Mouse (Mus musculus) heart, embryonic 10.5 days (tissue): ENCODE measurements at regions not wholly inside any gene's neighbourhood (a gene's known extent, or its start where the extent isn't known, plus 50 kb on each side); places are given as distances from the start of the nearest gene placed in this dataset.

Source experiments
- DNase-seq: peaks from one replicate; pipeline ENCODE4 v3.0.0-alpha.2; 2017; ENCODE audit warnings: low spot score
- H3K27ac ChIP-seq: fragments of 300-500 bp; sonication (generic); 2 replicates; pipeline ENCODE4 v1.5.1; 2016; ENCODE audit warnings: mild to moderate bottlenecking
- H3K27me3 ChIP-seq: fragments of 300-500 bp; sonication (generic); 2 replicates; pipeline ENCODE4 v1.6.1; 2016; ENCODE audit warnings: mild to moderate bottlenecking; ENCODE audit not compliant: poor library complexity, insufficient read depth, severe bottlenecking
- H3K36me3 ChIP-seq: fragments of 300-500 bp; sonication (generic); 2 replicates; pipeline ENCODE4 v1.6.1; 2016; ENCODE audit warnings: mild to moderate bottlenecking, moderate library complexity
- H3K4me1 ChIP-seq: fragments of 300-500 bp; sonication (generic); 2 replicates; pipeline ENCODE4 v1.6.1; 2016; ENCODE audit warnings: mild to moderate bottlenecking
- H3K4me3 ChIP-seq: fragments of 300-500 bp; sonication (generic); 2 replicates; pipeline ENCODE4 v1.5.1; 2016; ENCODE audit warnings: mild to moderate bottlenecking, moderate library complexity
- H3K9me3 ChIP-seq: fragments of 300-500 bp; sonication (generic); 2 replicates; pipeline ENCODE4 v1.6.1; 2016; ENCODE audit warnings: mild to moderate bottlenecking, moderate library complexity
- WGBS: fragments of 180-500 bp; shearing (Covaris S2); methylation state at CpG from one replicate; pipeline ENCODE4 v1.1.7; 2016; 5-methylcytosine and 5-hydroxymethylcytosine counted together

DNA sequence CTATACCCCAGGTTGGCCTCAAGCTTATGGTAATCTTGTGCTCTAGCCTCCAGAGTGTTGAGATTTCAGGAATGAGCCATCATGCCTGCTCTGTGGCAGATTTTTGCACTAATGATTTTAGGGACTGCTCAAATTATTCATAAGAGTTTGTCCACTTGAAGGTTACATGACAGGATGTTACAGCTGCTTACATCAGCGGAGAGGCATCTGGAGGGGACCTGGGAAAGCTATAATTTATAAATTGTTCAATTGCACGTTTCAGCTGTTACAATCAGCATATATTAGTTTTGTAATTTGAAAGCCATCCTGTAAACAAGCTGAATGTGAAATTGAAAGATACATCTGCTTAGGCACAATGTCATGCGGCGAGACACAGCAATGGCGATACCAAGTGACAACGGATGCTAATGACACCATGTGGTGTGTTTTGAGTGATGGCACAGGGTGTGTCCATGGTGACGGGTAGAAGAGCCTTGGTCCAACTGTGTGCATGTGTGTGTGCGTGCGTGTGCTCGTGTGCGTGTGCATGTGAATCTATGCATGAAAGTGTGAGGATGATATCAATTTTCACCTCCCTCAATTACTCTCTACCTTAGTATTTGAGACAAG, 96.6 kb upstream of the Gjb5 start:
- H3K27ac ChIP-seq: no peak overlapping the region
- H3K4me3 ChIP-seq: no peak overlapping the region
- no peaks in the 10 kb centered on the region for H3K36me3 ChIP-seq
- H3K9me3 ChIP-seq: peaks cover 10% of the 10 kb centered on the region; the same call in 1 of the 2 replicates
- WGBS: 87% methylated on average over 11 of the region's 11 CpGs
- no peak for DNase-seq
- no peaks in the 10 kb centered on the region for H3K4me1 ChIP-seq
- no peaks in the 10 kb centered on the region for H3K27me3 ChIP-seq

GRCm38 (mm10) chr4:127452081-127452480, 94.1 kb upstream of the Gjb5 start:
- no peaks in the 10 kb centered on the region for H3K9me3 ChIP-seq
- DNase-seq: no peak
- no peaks in the 10 kb centered on the region for H3K36me3 ChIP-seq
- H3K4me1 ChIP-seq: no peaks in the 10 kb centered on the region
- WGBS: 73% methylated on average over 8 of the region's 8 CpGs
- no peak overlapping the region for H3K4me3 ChIP-seq
- H3K27me3 ChIP-seq: no peaks in the 10 kb centered on the region
- H3K27ac ChIP-seq: no peak overlapping the region

DNA sequence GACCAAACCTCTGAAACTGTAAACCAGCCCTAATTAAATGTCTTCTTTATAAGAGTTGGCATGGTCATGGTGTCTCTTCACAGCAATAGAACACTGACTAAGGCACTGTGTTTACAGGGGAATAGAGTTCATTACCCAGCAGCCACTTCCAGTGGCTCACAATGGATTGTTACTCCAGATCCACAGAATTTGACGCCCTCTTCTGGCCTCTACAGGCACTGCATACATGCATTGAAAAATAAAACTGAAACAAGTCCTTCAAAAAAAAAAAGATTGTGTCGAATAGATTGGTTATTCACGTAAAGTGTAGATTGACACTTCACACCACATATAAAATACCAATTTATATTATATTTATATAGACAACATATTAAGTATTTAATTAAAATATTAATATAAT, 87.3 kb upstream of the Gjb5 start:
- Histone ChIP-seq H3K27me3 (no peaks in the 10 kb centered on the region), H3K4me3 (no peak overlapping the region), H3K36me3 (no peaks in the 10 kb centered on the region), H3K4me1 (no peaks in the 10 kb centered on the region), H3K27ac (no peak overlapping the region), H3K9me3 (no peaks in the 10 kb centered on the region)
- DNase-seq: no peak
- WGBS: 66% methylated on average over 3 of the region's 3 CpGs

GRCm38 (mm10) chr4:127444056-127444455, 86.1 kb upstream of the Gjb5 start:
- H3K36me3 ChIP-seq: no peaks in the 10 kb centered on the region
- no peak overlapping the region for H3K4me3 ChIP-seq
- H3K4me1 ChIP-seq: no peaks in the 10 kb centered on the region
- DNase-seq: no peak
- 79% methylated on average over 1 of the region's 1 CpGs for WGBS
- H3K27me3 ChIP-seq: no peaks in the 10 kb centered on the region
- no peak overlapping the region for H3K27ac ChIP-seq
- no peaks in the 10 kb centered on the region for H3K9me3 ChIP-seq

DNA sequence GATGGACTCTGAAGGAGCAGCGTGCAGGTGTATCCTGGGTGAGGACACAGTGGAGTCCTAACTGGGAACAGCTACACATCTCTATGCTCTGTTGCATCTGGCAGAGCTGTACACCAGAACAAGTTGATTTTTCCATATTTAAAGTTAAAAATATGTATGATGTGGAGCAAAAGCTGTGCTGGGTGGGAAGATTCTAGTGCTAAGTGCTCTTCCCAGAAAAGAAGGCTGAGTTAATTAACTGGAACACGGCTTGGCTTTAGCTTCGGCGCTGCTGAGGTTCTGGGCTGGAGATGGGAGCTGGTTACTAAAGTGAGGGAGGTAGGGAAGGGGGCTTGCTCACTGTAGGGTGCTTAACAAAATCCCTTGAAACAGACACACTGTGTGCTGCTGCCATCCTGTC, 84.0 kb upstream of the Gjb5 start:
- Histone ChIP-seq H3K4me1 (no peaks in the 10 kb centered on the region), H3K27me3 (no peaks in the 10 kb centered on the region), H3K36me3 (no peaks in the 10 kb centered on the region), H3K4me3 (no peak overlapping the region), H3K9me3 (no peaks in the 10 kb centered on the region), H3K27ac (no peak overlapping the region)
- no peak for DNase-seq
- WGBS: 80% methylated on average over 4 of the region's 4 CpGs

DNA sequence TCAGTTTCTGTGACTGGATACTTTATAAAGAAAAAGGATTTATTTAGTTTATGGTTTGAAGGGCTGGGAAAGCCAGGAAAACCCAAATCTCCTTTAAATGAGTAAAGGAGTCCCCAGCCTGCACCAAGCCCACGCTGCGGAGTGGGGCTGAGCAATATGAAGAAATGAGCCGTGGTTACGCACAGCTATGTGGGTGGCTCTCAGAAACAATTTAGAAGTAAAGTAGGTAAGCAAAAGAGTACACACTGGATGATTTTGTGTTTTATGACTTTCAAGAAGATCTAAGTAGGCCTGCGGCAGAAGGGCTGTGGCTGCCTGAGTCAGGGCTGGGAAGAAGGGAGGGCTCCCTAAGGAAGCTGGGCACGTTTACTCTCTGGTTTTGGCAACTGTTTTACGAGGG, 82.6 kb upstream of the Gjb5 start:
- DNase-seq: no peak
- no peaks in the 10 kb centered on the region for H3K9me3 ChIP-seq
- WGBS: 76% methylated on average over 7 of the region's 7 CpGs
- H3K4me1 ChIP-seq: no peaks in the 10 kb centered on the region
- H3K27ac ChIP-seq: no peak overlapping the region
- 0 out of 2 replicates have a peak, but pooled peaks cover 9% of the 10 kb centered on the region for H3K27me3 ChIP-seq
- H3K4me3 ChIP-seq: no peak overlapping the region
- no peaks in the 10 kb centered on the region for H3K36me3 ChIP-seq

DNA sequence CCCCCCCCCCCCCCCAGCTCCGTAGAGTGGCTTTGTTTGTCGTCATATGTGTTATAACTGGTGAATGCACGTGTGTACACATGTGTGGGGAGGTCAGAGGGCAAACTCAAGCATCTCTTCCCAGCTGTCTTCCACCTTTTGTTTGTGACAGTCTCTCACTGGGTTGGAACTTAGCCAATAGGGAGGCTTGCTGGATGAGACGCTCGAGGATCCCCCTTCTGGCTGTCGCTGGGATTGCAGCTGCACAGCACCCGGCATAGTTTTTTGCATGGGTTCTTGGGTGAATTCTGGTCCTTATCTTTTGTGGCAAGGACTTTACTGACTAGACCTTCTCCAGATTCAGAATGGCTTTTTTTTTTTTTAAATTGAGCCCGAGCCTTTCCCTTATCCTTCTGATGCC, 77.1 kb upstream of the Gjb5 start:
- H3K4me1 ChIP-seq: no peaks in the 10 kb centered on the region
- DNase-seq: no peak
- no peaks in the 10 kb centered on the region for H3K9me3 ChIP-seq
- H3K4me3 ChIP-seq: peak overlapping the region; percentile 46
- WGBS: 7% methylated on average over 8 of the region's 8 CpGs
- no peaks in the 10 kb centered on the region for H3K36me3 ChIP-seq
- H3K27me3 ChIP-seq: 0 out of 2 replicates have a peak, but pooled peaks cover 23% of the 10 kb centered on the region
- H3K27ac ChIP-seq: no peak overlapping the region

DNA sequence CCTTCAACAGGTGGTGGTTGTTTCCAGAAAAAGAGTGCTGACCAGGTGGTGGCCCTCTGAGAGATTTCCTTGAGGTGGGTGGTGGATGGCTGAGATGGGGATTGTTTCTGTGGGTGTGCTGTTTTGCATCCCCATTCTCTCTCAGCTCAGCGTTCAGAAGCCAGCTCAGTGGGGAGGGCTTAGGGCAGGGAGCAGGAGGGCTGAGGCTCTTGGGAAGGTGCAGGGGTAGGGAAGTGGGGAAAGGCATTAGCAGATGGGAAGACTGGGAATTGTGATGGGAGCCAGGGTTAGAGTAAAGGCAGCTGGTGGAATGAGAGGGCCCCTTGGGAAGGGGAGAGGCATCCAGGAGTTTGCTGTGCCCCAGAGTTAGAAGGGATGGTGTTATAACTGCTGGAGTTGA, 72.3 kb upstream of the Gjb5 start:
- Histone ChIP-seq H3K4me1 (0 out of 2 replicates have a peak, but pooled peaks cover 5% of the 10 kb centered on the region), H3K27me3 (0 out of 2 replicates have a peak, but pooled peaks cover 13% of the 10 kb centered on the region), H3K4me3 (no peak overlapping the region), H3K27ac (no peak overlapping the region), H3K9me3 (no peaks in the 10 kb centered on the region), H3K36me3 (no peaks in the 10 kb centered on the region)
- DNase-seq: no peak
- 4% methylated on average over 1 of the region's 1 CpGs for WGBS

DNA sequence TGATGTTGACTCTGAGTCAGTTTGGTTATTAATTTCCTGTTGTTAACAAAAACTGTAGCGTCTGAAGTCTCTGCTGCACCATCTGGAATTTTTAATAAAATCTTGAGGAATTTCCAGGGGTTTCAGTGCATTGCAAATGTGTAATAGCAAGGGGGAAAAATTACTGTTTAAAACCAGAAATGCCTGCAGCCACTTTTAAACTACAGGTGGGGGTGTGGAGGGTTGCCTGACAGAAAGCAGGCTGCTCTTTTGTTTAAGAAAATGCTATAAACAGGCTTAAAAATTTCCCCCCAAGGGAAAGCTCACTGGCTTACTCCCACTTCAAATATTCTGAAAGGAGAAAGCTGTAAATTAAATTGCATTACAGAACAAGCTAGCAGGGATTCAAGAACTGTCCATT, 71.8 kb upstream of the Gjb5 start:
- no peak for DNase-seq

GRCm38 (mm10) chr4:127423855-127424254, 65.9 kb upstream of the Gjb5 start:
- DNase-seq: no peak
- 64% methylated on average over 7 of the region's 7 CpGs for WGBS
- H3K27ac ChIP-seq: peak overlapping the region; percentile 44

More for the DNA sequence above, 71.8 kb upstream of the Gjb5 start:
- Histone ChIP-seq H3K36me3 (no peaks in the 10 kb centered on the region), H3K27ac (no peak overlapping the region), H3K4me3 (no peak overlapping the region), H3K9me3 (no peaks in the 10 kb centered on the region), H3K27me3 (0 out of 2 replicates have a peak, but pooled peaks cover 13% of the 10 kb centered on the region), H3K4me1 (0 out of 2 replicates have a peak, but pooled peaks cover 5% of the 10 kb centered on the region)
- 78% methylated on average over 1 of the region's 1 CpGs for WGBS

GRCm38 (mm10) chr4:127421927-127422450, 64.0 kb upstream of the Gjb5 start:
- H3K4me3 ChIP-seq: no peak overlapping the region
- no peaks in the 10 kb centered on the region for H3K9me3 ChIP-seq
- H3K27ac ChIP-seq: no peak overlapping the region
- 85% methylated on average over 6 of the region's 6 CpGs for WGBS
- H3K36me3 ChIP-seq: no peaks in the 10 kb centered on the region
- no peak for DNase-seq
- H3K27me3 ChIP-seq: peaks cover 5% of the 10 kb centered on the region; the same call in 1 of the 2 replicates
- H3K4me1 ChIP-seq: peaks cover 36% of the 10 kb centered on the region

More at GRCm38 (mm10) chr4:127423855-127424254, 65.9 kb upstream of the Gjb5 start:
- Histone ChIP-seq H3K9me3 (no peaks in the 10 kb centered on the region), H3K4me3 (no peak overlapping the region), H3K4me1 (peaks cover 27% of the 10 kb centered on the region), H3K36me3 (no peaks in the 10 kb centered on the region), H3K27me3 (no peaks in the 10 kb centered on the region)

GRCm38 (mm10) chr4:127421129-127421528, 63.1 kb upstream of the Gjb5 start:
- no peak for DNase-seq
- peaks cover 39% of the 10 kb centered on the region for H3K4me1 ChIP-seq
- no peak overlapping the region for H3K4me3 ChIP-seq
- H3K36me3 ChIP-seq: no peaks in the 10 kb centered on the region
- no peak overlapping the region for H3K27ac ChIP-seq
- WGBS: 74% methylated on average over 5 of the region's 5 CpGs
- H3K27me3 ChIP-seq: peaks cover 5% of the 10 kb centered on the region; the same call in 1 of the 2 replicates
- no peaks in the 10 kb centered on the region for H3K9me3 ChIP-seq

DNA sequence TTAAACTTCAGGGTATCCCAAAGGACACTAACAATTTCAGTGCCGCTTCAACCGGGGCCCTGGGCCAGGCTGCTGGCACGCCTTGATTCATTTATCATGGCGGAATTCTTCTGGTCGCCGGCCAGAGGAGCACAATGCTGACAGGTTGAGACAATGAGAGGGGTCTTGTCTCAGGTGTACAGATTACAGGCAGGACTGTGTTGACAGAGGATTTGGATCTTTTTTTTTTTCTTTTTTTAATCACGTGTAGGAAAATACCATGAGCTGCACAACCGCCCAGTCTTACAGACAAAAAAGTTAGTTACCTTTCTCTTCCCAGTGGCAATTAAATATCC, 61.8 kb upstream of the Gjb5 start:
- no peak overlapping the region for H3K4me3 ChIP-seq

More for the DNA sequence above, 61.8 kb upstream of the Gjb5 start:
- Histone ChIP-seq H3K36me3 (no peaks in the 10 kb centered on the region), H3K9me3 (no peaks in the 10 kb centered on the region), H3K27ac (no peak overlapping the region), H3K4me1 (peaks cover 40% of the 10 kb centered on the region), H3K27me3 (peaks cover 5% of the 10 kb centered on the region; the same call in 1 of the 2 replicates)
- DNase-seq: no peak
- 58% methylated on average over 8 of the region's 8 CpGs for WGBS
